Mouse (Mus musculus): Measurements from ENCODE around the gene Ap4b1. TPM values are rescaled to one million over a fixed set of nuclear protein-coding genes. Genes with fewer than 3 reads are reported as not detected.

Gene Ap4b1
- total RNA-seq, 2 experiments from 2014 or later, result 11.5 to 14.0 TPM

GRCm38 (mm10) chr3:103851481-103851880 lies 42.2 kb downstream of the Ap4b1 start:
- intact Hi-C loops (cut with DNase I), result no loop called here
- DNase-seq, result no peak

GRCm38 (mm10) chr3:103851882-103852281 lies 42.6 kb downstream of the Ap4b1 start:
- no peak for DNase-seq
- intact Hi-C loops (cut with DNase I), result loop anchor here (2.0 kb wide), 1 partner anchor 37 kb away; no protein-coding TSS in a partner anchor

GRCm38 (mm10) chr3:103852565-103853299 lies 43.4 kb downstream of the Ap4b1 start:
- intact Hi-C loops (cut with DNase I), result loop anchor here (2.0 kb wide), 1 partner anchor 36 kb away; no protein-coding TSS in a partner anchor
- DNase-seq, result peak; percentile 51 to 64

- intact Hi-C loops (cut with DNase I), result loop anchor here (2.0 kb wide), 1 partner anchor 35 kb away; no protein-coding TSS in a partner anchor
These were observed 44.5 kb downstream of the Ap4b1 start for GRCm38 (mm10) chr3:103853804-103854203.

GRCm38 (mm10) chr3:103857036-103857805 lies 47.9 kb downstream of the Ap4b1 start:
- intact Hi-C loops (cut with DNase I), result no loop called here
- no peak for DNase-seq

More at GRCm38 (mm10) chr3:103853804-103854203, 44.5 kb downstream of the Ap4b1 start:
- DNase-seq, result no peak

GRCm38 (mm10) chr3:103857977-103858563 lies 48.8 kb downstream of the Ap4b1 start:
- intact Hi-C loops (cut with DNase I), result no loop called here
- no peak for DNase-seq

GRCm38 (mm10) chr3:103858881-103859801 lies 49.8 kb downstream of the Ap4b1 start, which contains the start of gene Ptpn22:
Gene Ptpn22, plus strand, starts transcription at chr3:103859795.
- peak; percentile 13 to 15 for DNase-seq
- intact Hi-C loops (cut with DNase I), result no loop called here

GRCm38 (mm10) chr3:103859851-103860391 lies 50.6 kb downstream of the Ap4b1 start:
- intact Hi-C loops (cut with DNase I), result no loop called here
- peak; percentile 38 to 39 for DNase-seq

- DNase-seq, result no peak
- intact Hi-C loops (cut with DNase I), result no loop called here
These were observed 53.5 kb downstream of the Ap4b1 start for GRCm38 (mm10) chr3:103862721-103863220.

GRCm38 (mm10) chr3:103864200-103864599 lies 54.9 kb downstream of the Ap4b1 start:
- intact Hi-C loops (cut with DNase I), result no loop called here
- DNase-seq, result no peak

GRCm38 (mm10) chr3:103867424-103867971 lies 58.2 kb downstream of the Ap4b1 start:
- no peak for DNase-seq
- intact Hi-C loops (cut with DNase I), result no loop called here

- intact Hi-C loops (cut with DNase I), result no loop called here
- no peak for DNase-seq
These were observed 58.7 kb downstream of the Ap4b1 start for GRCm38 (mm10) chr3:103868008-103868407.

Other genes starting within 250 kb of the Ap4b1 start
- gene Syt6, start 234.3 kb upstream of the Ap4b1 start, total RNA-seq (2021), result not detected
- 1 to 10 TPM in 1 of 2 experiments, not detected in 1; 1.5 TPM for gene Atg4a-ps, start 163.5 kb upstream of the Ap4b1 start, total RNA-seq (2021)
- gene Olfml3, start 71.5 kb upstream of the Ap4b1 start, total RNA-seq (2021), result 1 to 10 TPM; 7.6 to 7.9 TPM
- not detected for gene Gm10964, start 70.2 kb upstream of the Ap4b1 start, total RNA-seq (2021)
- gene Hipk1, start 18.0 kb upstream of the Ap4b1 start, total RNA-seq (2021), result 100 to 1,000 TPM; 102 to 117 TPM
- gene Dclre1b, start 76 bp upstream of the Ap4b1 start, total RNA-seq (2021), result 10 to 100 TPM; 12.4 to 13.5 TPM
- gene Gm43064, start 53 bp downstream of the Ap4b1 start, total RNA-seq (2021), result not detected
- under 1 TPM in 1 of 2 experiments, not detected in 1; 0.32 TPM for gene Bcl2l15, start 23.1 kb downstream of the Ap4b1 start, total RNA-seq (2021)
- gene Ptpn22, start 50.3 kb downstream of the Ap4b1 start, total RNA-seq (2021), result under 1 TPM; 0.47 to 0.72 TPM
- gene Rsbn1, start 104.6 kb downstream of the Ap4b1 start, total RNA-seq (2021), result 10 to 100 TPM; 10.2 to 10.3 TPM
- gene Phtf1, start 158.6 kb downstream of the Ap4b1 start, total RNA-seq (2021), result 10 to 100 TPM; 11.2 to 12.4 TPM

All from heart, postnatal 10 days (tissue).